Mouse (Mus musculus) limb, embryonic 15.5 days (tissue): ENCODE measurements around the gene Gpr152. TPM values are rescaled to one million over a fixed set of nuclear protein-coding genes. Genes with fewer than 3 reads are reported as not detected.

ENCODE experiments used
- ATAC-seq: fragments of 200-750 bp; cut with Nextera tagmentation; 2 replicates; pipeline ENCODE4 v1.8.0; 2017; ENCODE audit warnings: low read depth, moderate TSS enrichment; ENCODE audit not compliant: insufficient number of reproducible peaks, low FRiP score, low TSS enrichment
- H3K27ac ChIP-seq: fragments of 300-500 bp; sonication (generic); 2 replicates; pipeline ENCODE4 v1.5.1; 2015; ENCODE audit warnings: moderate library complexity, mild to moderate bottlenecking, inconsistent platforms
- H3K27me3 ChIP-seq: fragments of 300-500 bp; sonication (generic); 2 replicates; pipeline ENCODE4 v1.6.1; 2015; ENCODE audit warnings: inconsistent platforms
- H3K36me3 ChIP-seq: fragments of 300-500 bp; sonication (generic); 2 replicates; pipeline ENCODE4 v1.6.1; 2015; ENCODE audit warnings: inconsistent platforms
- H3K4me1 ChIP-seq: fragments of 300-500 bp; sonication (generic); 2 replicates; pipeline ENCODE4 v1.6.1; 2015; ENCODE audit warnings: inconsistent platforms
- H3K4me2 ChIP-seq: fragments of 300-500 bp; sonication (generic); 2 replicates; pipeline ENCODE4 v1.6.1; 2015; ENCODE audit warnings: mild to moderate bottlenecking, inconsistent platforms
- H3K4me3 ChIP-seq: fragments of 300-500 bp; sonication (generic); 2 replicates; pipeline ENCODE4 v1.5.1; 2015; ENCODE audit warnings: mild to moderate bottlenecking, inconsistent platforms
- H3K9ac ChIP-seq: fragments of 300-500 bp; sonication (generic); 2 replicates; pipeline ENCODE4 v1.6.1; 2015; ENCODE audit warnings: inconsistent platforms
- H3K9me3 ChIP-seq: fragments of 300-500 bp; sonication (generic); 2 replicates; pipeline ENCODE4 v1.6.1; 2016; ENCODE audit warnings: inconsistent platforms
- WGBS: fragments of 180-500 bp; shearing (Covaris S2); methylation state at CpG from one replicate; pipeline ENCODE4 v1.1.7; 2015; 5-methylcytosine and 5-hydroxymethylcytosine counted together
- polyA plus RNA-seq: library from polyadenylated mRNA; unstranded; fragments of >200 nt; fragmentation: Nextera tagmentation; extraction: Ambion mirVana; gene quantifications from 2 replicates; pipeline ENCODE4 v1.2.1, GENCODE M21; 2015

The Gpr152 gene
- polyA plus RNA-seq, 1 experiment from 2014 or later = not detected

- Histone ChIP-seq H3K27ac (peak within 1 kb of the TSS; percentile 98), H3K4me2 (peak within 1 kb of the TSS; percentile 76), H3K36me3 (peaks cover 35% of the 10 kb centered on the region), H3K27me3 (no peaks in the 10 kb centered on the region), H3K4me3 (peak within 1 kb of the TSS; percentile 89), H3K9me3 (no peaks in the 10 kb centered on the region), H3K4me1 (peaks cover 50% of the 10 kb centered on the region), H3K9ac (peak within 1 kb of the TSS; percentile 96)
- 2% methylated on average over 39 of the region's 47 CpGs for WGBS
- peak; percentile 93 for ATAC-seq
Measured at GRCm38 (mm10) chr19:4191528-4192250, 52.1 kb downstream of the Gpr152 start, which contains the start of gene Ppp1ca. Gene Ppp1ca (plus strand): TSS chr19:4192065.

GRCm38 (mm10) chr19:4192251-4192985 is 52.8 kb downstream of the Gpr152 start:
- Histone ChIP-seq H3K9ac (peak overlapping the region; percentile 96), H3K27me3 (no peaks in the 10 kb centered on the region), H3K4me1 (peaks cover 56% of the 10 kb centered on the region), H3K4me3 (peak overlapping the region; percentile 89), H3K4me2 (peak overlapping the region; percentile 76), H3K36me3 (peaks cover 42% of the 10 kb centered on the region), H3K9me3 (no peaks in the 10 kb centered on the region), H3K27ac (peak overlapping the region; percentile 98)
- ATAC-seq = peak; percentile 16
- under 1% methylated on average over 48 of the region's 52 CpGs for WGBS

DNA sequence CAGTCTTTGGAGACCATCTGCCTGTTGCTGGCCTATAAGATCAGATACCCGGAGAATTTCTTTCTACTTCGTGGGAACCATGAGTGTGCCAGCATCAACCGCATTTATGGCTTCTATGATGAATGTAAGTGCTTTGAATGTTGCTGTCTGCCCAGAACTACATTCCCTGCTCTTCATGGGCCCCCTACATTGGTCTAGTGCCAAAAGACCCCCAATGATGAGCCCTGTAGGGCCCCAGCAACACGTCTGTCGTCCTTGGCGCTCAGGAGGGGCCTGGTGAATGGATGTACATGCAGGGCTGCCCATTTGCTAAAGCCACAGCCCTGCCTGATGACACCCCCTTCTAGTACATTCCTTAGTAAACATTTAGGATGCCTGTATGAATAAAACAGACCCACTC is 53.5 kb downstream of the Gpr152 start:
- Histone ChIP-seq H3K9me3 (no peaks in the 10 kb centered on the region), H3K4me2 (peak overlapping the region; percentile 76), H3K27me3 (no peaks in the 10 kb centered on the region), H3K4me1 (peaks cover 57% of the 10 kb centered on the region), H3K27ac (peak overlapping the region; percentile 98; the same call in 1 of the 2 replicates), H3K9ac (peak overlapping the region; percentile 96), H3K4me3 (peak overlapping the region; percentile 89), H3K36me3 (peaks cover 47% of the 10 kb centered on the region)
- 56% methylated on average over 6 of the region's 6 CpGs for WGBS
- ATAC-seq = no peak

DNA sequence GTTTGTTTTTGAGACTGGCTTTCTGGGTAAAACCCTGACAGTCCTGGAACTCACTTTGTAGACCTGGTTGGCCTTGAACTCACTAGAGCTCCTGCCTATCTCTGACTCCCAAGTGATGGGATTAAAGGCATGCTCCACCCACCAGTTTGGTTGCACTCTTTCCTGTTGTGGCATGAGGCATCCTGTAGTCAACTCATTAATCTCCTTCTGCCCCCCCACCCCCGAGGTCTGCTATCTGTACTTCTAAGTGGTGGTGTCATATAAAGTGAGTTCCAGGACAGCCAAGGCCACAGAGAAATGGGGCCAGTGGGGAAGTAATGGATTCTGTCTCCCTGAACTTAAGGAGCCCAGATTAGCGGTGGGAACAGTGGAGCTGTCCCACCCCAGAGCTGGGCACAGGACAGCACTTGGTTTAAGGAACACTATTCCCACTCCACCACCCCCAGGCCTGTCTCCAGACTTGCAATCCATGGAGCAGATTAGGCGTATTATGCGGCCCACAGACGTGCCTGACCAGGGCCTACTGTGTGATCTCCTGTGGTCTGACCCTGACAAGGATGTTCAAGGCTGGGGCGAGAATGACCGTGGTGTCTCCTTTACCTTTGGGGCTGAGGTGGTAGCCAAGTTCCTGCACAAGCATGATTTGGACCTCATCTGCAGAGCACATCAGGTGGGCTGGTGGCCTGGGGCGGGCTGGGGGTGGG is 54.6 kb downstream of the Gpr152 start:
- Histone ChIP-seq H3K9ac (no peak overlapping the region), H3K4me2 (no peak overlapping the region), H3K27ac (no peak overlapping the region), H3K4me3 (no peak overlapping the region), H3K4me1 (peaks cover 57% of the 10 kb centered on the region), H3K27me3 (no peaks in the 10 kb centered on the region), H3K36me3 (peaks cover 56% of the 10 kb centered on the region), H3K9me3 (no peaks in the 10 kb centered on the region)
- WGBS = 86% methylated on average over 8 of the region's 8 CpGs
- ATAC-seq = no peak

GRCm38 (mm10) chr19:4194776-4195650 is 55.4 kb downstream of the Gpr152 start:
- ATAC-seq = no peak
- Histone ChIP-seq H3K4me3 (no peak overlapping the region), H3K36me3 (peaks cover 60% of the 10 kb centered on the region), H3K4me2 (no peak overlapping the region), H3K4me1 (peaks cover 59% of the 10 kb centered on the region), H3K27me3 (no peaks in the 10 kb centered on the region), H3K9ac (no peak overlapping the region), H3K27ac (no peak overlapping the region), H3K9me3 (no peaks in the 10 kb centered on the region)
- 80% methylated on average over 12 of the region's 12 CpGs for WGBS

Other genes with a start within 250 kb of the Gpr152 start
- gene Tcirg1, start 232.7 kb upstream of the Gpr152 start, polyA plus RNA-seq = 46.3 and 52.4 TPM in 2 replicates
- gene Ndufs8, start 227.0 kb upstream of the Gpr152 start, polyA plus RNA-seq = 244 and 254 TPM in 2 replicates
- gene Aldh3b1, start 210.0 kb upstream of the Gpr152 start, polyA plus RNA-seq = 2.7 and 4.2 TPM in 2 replicates
- 26.1 and 30.5 TPM in 2 replicates for gene Unc93b1, start 204.6 kb upstream of the Gpr152 start, polyA plus RNA-seq
- 3.7 and 6.7 TPM in 2 replicates for gene Aldh3b3, start 181.1 kb upstream of the Gpr152 start, polyA plus RNA-seq
- gene Aldh3b2, start 167.5 kb upstream of the Gpr152 start, polyA plus RNA-seq = 35.9 and 37.2 TPM in 2 replicates
- gene Acy3, start 153.2 kb upstream of the Gpr152 start, polyA plus RNA-seq = 5.9 and 7.5 TPM in 2 replicates
- gene Tbx10, start 147.0 kb upstream of the Gpr152 start, polyA plus RNA-seq = not detected in 2 replicates
- gene Nudt8, start 139.2 kb upstream of the Gpr152 start, polyA plus RNA-seq = 31.5 and 33.4 TPM in 2 replicates
- gene Gm49405, start 139.2 kb upstream of the Gpr152 start, polyA plus RNA-seq = 3.3 and 3.5 TPM in 2 replicates
- gene Doc2g, start 136.5 kb upstream of the Gpr152 start, polyA plus RNA-seq = 3.8 and 4.4 TPM in 2 replicates
- gene Ndufv1, start 127.0 kb upstream of the Gpr152 start, polyA plus RNA-seq = 193 and 209 TPM in 2 replicates
- gene Gstp1, start 101.8 kb upstream of the Gpr152 start, polyA plus RNA-seq = 488 and 537 TPM in 2 replicates
- gene Gstp2, start 93.8 kb upstream of the Gpr152 start, polyA plus RNA-seq = 1.4 and 2.3 TPM in 2 replicates
- gene Gstp3, start 80.2 kb upstream of the Gpr152 start, polyA plus RNA-seq = 0.46 and 0.65 TPM in 2 replicates
- gene Cabp2, start 58.2 kb upstream of the Gpr152 start, polyA plus RNA-seq = not detected in 2 replicates
- 82.7 and 85.6 TPM in 2 replicates for gene Cdk2ap2, start 42.6 kb upstream of the Gpr152 start, polyA plus RNA-seq
- gene Pitpnm1, start 39.8 kb upstream of the Gpr152 start, polyA plus RNA-seq = 5.6 and 6.2 TPM in 2 replicates
- gene Aip, start 13.9 kb upstream of the Gpr152 start, polyA plus RNA-seq = 95.5 and 97.7 TPM in 2 replicates
- gene Cabp4, start 4.2 kb downstream of the Gpr152 start, polyA plus RNA-seq = 0.05 and 0.06 TPM in 2 replicates
- 169 and 170 TPM in 2 replicates for gene Coro1b, start 8.8 kb downstream of the Gpr152 start, polyA plus RNA-seq
- gene Ptprcap, start 13.8 kb downstream of the Gpr152 start, polyA plus RNA-seq = 7.4 and 9.5 TPM in 2 replicates
- 68.8 and 79.3 TPM in 2 replicates for gene Rps6kb2, start 23.6 kb downstream of the Gpr152 start, polyA plus RNA-seq
- 1.8 and 2.7 TPM in 2 replicates for gene Carns1, start 35.7 kb downstream of the Gpr152 start, polyA plus RNA-seq
- gene Tbc1d10c, start 51.5 kb downstream of the Gpr152 start, polyA plus RNA-seq = 3.9 and 4.5 TPM in 2 replicates
- gene Ppp1ca, start 52.3 kb downstream of the Gpr152 start, polyA plus RNA-seq = 759 and 834 TPM in 2 replicates
- 31.6 and 33.5 TPM in 2 replicates for gene Rad9a, start 61.9 kb downstream of the Gpr152 start, polyA plus RNA-seq
- gene Clcf1, start 74.5 kb downstream of the Gpr152 start, polyA plus RNA-seq = 8.1 and 8.4 TPM in 2 replicates
- not detected in 2 replicates for gene AC109138.7, start 74.6 kb downstream of the Gpr152 start, polyA plus RNA-seq
- gene Pold4, start 92.1 kb downstream of the Gpr152 start, polyA plus RNA-seq = 27.7 and 35.9 TPM in 2 replicates
- gene Ssh3, start 129.4 kb downstream of the Gpr152 start, polyA plus RNA-seq = 29.4 and 32.7 TPM in 2 replicates
- gene Ankrd13d, start 143.3 kb downstream of the Gpr152 start, polyA plus RNA-seq = 11.8 TPM in 2 replicates
- 18.5 and 20.5 TPM in 2 replicates for gene Grk2, start 166.4 kb downstream of the Gpr152 start, polyA plus RNA-seq